Mouse (Mus musculus) fat pad, adult 2 months (tissue): Measurements from ENCODE around the gene Znhit6.

Experiments used
- DNase-seq: peaks from one replicate; pipeline ENCODE4 v3.0.0-alpha.2; 2011; ENCODE audit warnings: low read depth, low spot score; ENCODE audit errors: extremely low read depth

Gene Znhit6

GRCm38 (mm10) chr3:145575743-145576481 is at the start of gene Znhit6:
Gene Znhit6 (plus strand): TSS chr3:145576205.
- peak; percentile 37 for DNase-seq

GRCm38 (mm10) chr3:145537870-145538269 is 38.1 kb upstream of the Znhit6 start:
- no peak for DNase-seq

GRCm38 (mm10) chr3:145548441-145549415 is 27.3 kb upstream of the Znhit6 start:
- DNase-seq = no peak

DNA sequence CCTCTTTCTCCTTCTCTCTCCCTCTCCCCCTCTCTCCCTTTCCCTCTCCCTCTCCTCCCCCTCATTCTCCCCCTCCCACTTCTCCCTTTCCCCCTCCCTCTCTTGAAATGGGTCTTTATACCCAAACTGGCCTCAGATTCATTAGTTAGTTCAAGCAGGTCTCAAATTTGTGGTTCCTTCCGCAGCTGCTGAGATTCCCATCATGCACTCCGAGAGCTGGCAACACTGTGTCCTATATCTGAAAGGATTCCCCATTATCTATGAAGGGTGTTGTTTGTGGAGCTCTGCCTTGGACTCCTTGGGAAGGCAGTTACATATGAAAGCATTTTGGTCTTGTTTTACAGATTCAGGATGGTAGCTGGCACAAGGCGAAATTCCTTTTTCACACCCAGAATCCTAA is 25.8 kb upstream of the Znhit6 start:
- no peak for DNase-seq

DNA sequence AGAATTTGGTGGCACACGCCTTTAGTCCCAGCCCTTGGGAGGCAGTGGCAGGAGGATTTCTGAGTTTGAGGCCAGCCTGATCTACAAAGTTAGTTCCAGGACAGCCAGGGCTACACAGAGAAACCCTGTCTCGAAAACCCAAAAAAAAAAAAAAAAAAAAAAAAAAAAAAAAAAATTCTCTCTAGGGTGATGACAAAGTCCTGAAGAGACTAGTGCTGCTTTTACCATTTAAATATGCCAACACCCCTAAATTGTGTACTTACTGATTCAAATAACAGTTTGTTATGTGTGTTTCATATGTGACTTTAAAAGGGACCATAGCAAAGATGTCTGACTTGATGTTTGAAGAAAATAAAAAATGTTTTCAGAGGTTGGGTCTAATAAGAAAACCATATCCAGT is 21.6 kb upstream of the Znhit6 start:
- no peak for DNase-seq

DNA sequence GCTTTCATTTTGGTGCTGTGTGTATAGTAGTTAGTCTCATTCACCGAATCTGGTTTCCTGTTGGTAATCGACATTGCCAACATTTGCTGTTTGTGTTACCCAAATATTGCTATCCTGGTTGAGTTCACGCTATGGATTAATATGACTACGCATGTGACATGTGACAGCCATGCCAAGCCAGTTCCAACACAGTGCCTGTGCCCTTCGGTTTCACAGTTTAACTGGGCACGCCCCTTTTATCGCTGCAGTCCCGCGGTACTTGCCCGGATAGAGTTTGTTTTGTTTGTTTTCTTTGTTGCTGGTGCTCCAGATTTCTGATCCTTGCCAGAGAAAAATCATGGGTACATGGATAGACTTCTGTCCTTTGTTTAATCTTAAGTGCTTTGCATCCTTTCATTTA is 19.8 kb upstream of the Znhit6 start:
- no peak for DNase-seq

DNA sequence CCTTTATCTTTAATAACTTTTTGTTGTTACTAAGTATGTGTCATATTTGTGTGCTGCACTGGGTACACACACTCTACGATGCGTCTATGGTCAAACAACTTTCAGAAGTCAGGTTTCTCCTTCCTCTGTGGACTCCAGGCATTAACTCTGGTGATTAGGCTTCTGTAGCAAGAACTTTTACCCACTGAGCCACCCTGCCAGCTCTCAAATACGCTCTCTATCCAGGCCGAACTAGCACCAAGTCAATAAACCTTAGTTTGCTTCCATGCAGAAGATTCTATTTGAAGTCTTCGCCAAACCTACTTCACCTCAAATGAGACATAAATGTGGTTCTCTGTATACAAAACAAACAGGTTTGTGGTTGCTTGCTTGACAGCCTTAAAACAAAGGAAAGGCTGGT is 16.3 kb upstream of the Znhit6 start:
- no peak for DNase-seq

DNA sequence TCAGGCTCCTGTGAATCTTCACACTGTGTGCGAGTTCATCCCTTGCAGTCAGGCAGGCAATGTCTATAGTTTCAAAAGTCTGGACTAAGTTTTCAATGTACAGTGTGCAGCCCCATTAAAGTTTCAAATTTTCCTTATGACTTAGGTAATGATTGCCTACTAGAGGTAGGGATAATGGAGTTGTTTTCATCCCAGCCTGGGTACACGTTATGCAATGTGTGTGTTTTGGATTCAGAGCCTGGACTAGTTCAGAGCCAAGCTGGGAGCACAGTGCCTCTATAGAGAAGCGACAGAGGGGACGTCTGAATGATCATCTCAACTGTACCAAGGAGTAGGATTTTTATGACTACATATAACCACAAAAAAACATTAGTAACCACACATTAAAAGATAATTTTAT is 15.9 kb upstream of the Znhit6 start:
- DNase-seq = peak; percentile 59

- DNase-seq = no peak
Measured at GRCm38 (mm10) chr3:145574468-145574867, 1.5 kb upstream of the Znhit6 start.

DNA sequence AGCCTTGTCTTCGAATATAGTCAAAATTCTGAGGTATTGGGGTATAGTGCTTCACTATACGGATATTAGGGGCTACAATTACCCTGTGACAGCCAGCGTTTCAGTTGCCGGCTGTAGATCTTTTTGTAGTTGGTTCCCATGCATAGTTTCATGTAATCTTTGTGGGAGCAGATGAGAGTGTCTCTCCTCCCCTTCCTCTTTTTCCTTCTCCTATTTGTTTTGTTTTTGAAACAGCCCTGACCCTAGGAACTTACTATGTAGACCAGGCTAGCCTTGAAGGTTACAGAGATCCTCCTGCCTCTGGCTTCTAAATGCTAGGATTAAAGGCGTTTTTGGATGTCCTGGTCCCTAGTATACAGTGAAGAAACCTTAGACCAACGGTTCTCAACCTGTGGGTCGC is 665 bp upstream of the Znhit6 start:
- DNase-seq = no peak

GRCm38 (mm10) chr3:145576482-145576822 is 447 bp downstream of the Znhit6 start:
- no peak for DNase-seq

- DNase-seq = no peak
Measured at GRCm38 (mm10) chr3:145576876-145577275, 871 bp downstream of the Znhit6 start.

DNA sequence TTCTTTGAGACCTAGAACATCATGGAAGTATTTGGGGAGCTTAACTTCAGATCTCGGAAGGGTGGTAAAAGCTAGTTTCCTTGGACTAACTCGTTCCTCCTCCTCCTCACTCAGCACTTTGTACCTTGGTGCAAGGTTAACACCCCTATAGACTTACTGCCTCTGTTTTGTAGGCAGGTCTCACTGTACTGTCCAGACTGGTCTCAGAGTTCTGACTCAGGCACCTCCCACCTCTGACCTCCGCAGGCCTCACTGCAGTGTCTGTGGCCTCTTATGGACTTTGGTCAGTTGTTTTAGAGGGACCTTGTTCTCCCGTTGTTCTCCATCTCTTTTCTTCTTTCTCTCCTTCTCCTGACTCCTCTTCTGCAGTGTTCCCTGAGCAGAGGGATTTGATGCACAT is 7.0 kb downstream of the Znhit6 start:
- no peak for DNase-seq

- DNase-seq = no peak
Measured at GRCm38 (mm10) chr3:145583522-145584200, 7.7 kb downstream of the Znhit6 start.

DNA sequence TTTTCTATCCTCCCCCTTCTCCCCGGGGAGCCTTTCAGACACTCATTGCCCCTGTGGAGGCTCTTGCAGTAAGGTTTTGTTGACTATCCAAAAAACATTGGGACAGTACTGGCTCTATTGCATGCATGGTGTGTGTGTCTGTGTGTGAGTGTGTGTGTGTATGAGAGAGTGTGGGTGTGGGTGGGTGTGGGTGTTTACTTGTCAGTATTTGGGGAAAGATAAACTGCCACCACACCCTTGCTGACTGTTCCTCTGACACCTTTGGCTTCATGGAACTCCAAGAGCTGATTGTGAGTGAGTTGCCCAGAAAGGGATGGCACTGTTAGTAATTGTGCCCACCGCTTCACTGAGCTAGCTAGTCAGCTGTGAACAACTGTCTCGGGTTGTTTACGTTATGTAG is 14.6 kb downstream of the Znhit6 start:
- no peak for DNase-seq

GRCm38 (mm10) chr3:145591841-145592542 is 16.0 kb downstream of the Znhit6 start:
- DNase-seq = no peak

DNA sequence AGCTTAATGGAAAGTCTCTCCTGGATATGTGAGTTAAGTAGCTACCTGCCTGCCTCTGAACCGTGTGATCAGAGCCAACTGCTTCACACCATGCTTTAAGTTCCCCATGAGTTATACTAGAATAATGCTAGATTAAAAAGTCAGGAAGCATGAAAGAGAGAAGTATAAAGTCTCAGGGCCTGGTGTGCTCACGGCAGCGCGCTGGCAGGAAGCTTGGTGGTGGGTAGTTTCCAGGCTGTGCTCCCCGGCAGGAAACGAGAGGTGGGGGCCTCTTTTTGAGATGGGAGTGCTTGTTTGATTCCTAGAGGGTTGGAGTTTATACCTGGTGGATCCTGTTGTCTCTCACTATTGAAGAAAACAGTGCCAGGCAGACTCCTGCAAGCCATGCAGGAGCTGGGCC is 19.3 kb downstream of the Znhit6 start:
- no peak for DNase-seq

DNA sequence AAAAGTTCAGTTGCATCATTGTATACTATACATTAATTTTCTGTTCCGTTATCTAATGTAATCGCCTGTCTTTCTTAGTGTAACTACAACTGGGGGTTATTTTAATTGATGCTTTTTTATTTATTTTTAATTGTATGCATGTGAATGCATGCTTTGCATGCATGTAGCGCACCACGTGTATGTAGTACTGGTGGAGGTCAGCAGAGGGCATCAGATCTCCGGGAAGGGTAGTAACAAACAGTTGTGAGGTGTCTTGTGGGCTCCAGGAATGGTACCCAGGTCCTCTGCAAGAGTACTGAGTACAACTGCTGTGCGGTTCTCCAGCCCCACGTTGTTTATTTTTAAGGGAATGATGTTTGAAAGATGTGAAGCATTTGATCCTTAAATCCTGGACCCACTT is 23.1 kb downstream of the Znhit6 start:
- DNase-seq = no peak

DNA sequence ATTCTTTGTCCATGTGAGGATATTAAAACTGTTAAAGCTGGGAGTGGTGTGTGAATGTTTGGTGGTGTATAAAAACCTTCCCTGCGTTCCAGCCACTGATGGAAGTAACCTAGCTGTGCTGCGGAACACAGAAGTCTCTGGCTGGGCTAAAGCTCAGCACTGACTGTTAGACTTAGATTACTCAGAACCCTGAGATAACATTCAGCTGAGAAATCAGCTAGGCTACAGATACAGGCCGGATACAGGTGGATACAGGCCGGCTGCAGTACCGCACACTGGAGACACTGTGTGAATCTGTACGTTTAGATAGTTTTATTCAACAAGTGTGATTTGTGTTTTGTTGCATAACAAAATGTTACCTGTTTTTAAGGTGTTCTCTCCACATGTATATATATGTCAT is 24.8 kb downstream of the Znhit6 start:
- no peak for DNase-seq

DNA sequence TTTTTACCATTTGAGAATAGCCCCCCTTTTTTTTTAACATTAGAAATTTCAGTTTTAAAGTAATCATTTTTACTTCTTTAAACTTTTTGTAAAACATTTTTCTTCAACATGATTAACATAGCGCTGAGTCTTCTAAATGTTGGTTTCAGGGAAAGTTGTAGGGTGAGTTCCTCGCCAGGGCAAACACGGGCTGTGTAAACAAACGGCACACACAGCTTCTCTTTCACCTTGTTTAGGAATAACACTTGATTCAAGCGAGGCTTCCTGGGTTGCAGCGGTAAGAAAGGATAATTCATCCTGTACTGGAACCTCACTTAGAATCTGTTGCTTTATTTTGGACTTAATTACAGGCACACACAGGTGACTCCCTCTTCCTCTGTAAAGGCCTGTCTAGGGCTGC is 25.3 kb downstream of the Znhit6 start:
- DNase-seq = no peak
